Mouse (Mus musculus) kidney, postnatal 4 days (tissue): ENCODE measurements around the gene Rps11.

ENCODE experiments used
- DNase-seq, 2 experiments: peaks; one replicate each; pipeline ENCODE4 v3.0.0; 2021; ENCODE audit warnings: mixed read lengths in 2 of 2

Gene Rps11

DNA sequence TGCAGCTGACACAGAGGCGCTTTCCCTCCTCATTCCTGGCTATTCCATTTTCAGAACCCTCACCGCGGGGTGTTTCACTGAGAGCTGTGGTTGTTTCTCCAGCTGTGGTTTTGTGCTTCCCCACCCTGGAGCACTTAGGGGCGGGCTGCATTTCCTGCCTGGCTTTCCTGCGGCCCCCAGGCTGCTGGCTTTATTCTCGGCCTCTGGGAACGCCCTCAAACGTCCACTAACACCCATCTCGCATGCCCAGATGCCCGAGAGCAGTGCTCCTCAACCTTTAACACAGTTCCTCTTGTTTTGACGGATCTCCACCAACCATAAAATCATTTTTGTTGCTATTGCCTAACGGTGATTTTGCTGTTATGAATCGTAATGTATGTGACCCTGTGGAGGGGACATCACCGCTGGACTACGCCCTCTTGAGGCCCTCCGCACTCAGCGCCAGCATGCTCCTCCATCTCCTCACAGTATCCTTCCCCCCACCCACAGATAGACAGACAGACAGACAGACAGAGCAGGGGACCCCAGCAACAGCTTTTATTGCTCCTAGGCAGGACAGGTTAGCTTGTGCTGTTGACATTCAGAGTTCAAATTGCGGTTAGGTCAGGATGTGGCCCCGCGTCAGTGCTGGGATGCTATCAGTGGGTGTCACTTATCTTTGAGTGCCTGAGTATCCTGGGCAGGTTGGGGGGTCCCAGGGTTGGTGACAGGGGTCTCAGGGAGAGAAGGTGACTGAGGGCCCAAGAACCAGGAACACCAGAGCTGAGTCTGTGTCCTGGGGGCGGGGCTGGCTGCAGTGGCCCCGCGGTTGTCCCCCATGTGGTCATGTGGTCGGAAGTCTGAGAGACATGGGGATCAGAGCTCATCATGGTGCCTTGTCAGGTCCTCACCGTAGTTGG lies 41.6 kb downstream of the Rps11 start:
- peak; percentile 66 to 79 for DNase-seq

DNA sequence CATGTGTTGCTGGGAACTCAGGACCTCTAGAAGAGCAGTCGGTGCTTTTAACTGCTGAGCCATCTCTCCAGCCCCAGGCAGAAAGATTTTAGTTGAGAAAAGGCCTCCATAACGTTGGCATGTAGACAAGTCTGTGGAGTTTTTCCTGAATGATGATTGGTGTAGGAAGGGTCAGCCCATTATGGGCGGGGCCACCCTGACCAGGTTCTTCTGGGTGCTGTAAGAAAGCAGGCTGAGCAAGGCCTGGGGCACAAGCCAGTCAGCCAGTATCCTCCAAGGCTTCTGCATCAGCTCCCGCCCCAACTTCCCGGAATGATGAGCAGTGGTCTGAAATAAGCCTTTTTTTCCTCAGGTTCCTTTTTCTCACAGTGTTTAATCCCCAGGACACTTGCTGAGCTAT lies 43.2 kb downstream of the Rps11 start:
- no peak for DNase-seq

DNA sequence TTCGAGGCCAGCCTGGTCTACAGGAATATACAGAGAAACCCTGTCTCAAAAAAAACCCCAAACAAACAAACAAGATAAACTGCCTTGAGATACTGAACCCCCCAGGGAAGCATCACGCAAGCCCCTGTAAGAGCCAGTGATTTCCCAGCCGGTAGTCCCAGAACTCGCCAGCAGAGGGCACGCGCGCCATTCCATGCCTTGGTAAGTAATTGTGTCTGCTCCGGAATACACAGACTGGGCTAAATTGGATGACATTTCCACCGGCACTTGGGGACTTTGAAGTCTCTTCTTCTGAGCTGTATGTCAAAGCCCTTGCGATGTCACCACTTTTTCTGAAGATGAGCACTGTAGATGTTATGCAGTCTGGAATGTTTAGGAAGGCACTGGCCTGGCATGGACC lies 44.4 kb downstream of the Rps11 start:
- peak; percentile 94 to 96 for DNase-seq

DNA sequence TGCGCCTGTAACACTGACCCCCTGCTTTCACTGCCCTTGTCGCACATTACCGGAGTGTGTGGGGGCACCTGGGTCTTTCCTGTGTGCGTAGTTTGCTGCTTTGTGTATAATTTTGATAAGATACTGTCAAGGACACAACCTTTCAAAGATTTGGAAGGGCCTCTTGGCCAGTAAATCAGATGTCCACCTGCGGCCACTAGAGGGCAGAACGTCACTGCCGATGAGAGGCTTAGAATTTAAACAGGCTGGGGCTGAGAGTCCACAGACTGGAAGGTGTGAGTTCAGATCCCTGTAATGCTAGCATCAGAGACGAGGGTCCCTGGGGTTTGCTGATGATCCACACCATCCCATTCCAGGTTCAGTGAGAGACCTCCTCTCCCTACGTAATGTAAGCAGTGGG lies 45.7 kb downstream of the Rps11 start:
- peak; percentile 87 to 89 for DNase-seq

DNA sequence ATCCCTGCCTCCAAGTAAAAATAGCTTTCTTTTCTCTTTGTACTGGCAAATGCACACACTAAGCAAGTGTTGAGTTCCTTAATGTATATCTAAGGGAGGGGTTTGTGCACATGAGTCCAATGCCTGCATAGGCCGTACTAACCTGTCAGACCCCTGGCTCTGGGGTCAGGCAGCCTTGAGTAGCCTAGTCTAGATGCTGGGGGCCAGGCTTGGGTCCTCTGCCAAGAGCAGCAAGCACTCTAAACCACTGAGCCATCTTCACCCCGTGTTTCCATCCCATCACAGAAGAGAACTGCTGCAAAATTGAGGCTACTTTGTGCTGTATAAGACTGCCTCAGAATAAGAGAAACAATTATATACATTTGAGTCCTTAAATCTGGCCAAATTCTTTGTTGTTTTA lies 46.4 kb downstream of the Rps11 start:
- no peak for DNase-seq

DNA sequence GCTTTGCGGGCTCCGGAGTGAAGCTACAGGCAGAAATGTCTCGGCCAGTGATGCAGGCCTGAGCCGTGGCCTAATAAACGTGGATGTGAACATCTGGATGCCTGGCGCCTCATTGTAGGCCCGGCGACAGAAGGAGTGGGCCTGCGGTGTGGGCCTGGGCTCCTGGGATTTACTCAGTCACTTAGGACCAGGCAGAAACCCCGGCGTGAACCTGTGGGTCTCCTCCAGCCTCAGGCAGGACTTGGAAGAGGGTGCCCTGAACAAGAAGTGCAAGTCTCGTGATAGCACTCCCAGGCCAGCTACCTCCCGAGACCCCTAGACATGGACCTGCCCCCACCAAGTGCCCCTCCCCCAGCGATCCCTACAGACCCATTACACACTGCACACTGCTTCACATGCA lies 46.9 kb downstream of the Rps11 start:
- DNase-seq, result no peak

DNA sequence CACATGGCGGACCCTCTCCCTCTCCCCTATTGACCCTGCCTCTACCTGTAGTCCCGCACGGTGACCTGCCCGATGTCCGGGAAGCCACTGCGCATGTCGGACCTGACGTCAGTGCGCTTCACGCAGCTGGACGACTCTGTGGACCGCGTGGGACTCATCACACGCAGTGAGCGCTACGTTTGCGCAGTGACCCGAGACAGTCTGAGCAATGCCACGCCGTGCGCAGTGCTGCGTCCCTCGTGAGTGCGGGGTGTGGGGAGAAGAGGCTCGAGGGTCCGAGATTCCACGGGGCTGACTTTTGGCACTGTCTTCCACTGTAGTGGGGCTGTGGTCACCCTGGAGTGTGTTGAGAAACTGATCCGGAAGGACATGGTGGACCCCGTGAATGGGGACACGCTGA lies 47.7 kb downstream of the Rps11 start:
- no peak for DNase-seq

DNA sequence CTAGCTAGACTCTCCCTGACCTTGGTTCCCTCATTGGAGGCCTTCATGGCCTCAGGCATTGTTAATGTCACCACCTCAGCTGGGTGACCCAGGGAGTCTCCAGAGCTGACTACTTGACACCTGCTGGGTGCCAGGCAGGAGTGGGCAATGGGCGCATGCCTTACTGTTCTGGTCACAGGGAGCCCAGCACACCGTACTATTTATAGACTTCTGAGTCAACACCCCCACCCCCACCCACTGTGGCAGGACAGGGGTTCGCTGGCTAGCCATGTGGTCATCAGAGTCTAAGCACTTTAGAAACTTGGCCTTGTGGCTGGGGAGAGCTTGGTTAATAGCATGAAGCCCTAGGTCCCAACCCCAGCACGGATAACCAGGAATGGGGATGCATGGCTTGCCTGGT lies 48.8 kb downstream of the Rps11 start:
- peak in 1 of 2 experiments; percentile 34 for DNase-seq

DNA sequence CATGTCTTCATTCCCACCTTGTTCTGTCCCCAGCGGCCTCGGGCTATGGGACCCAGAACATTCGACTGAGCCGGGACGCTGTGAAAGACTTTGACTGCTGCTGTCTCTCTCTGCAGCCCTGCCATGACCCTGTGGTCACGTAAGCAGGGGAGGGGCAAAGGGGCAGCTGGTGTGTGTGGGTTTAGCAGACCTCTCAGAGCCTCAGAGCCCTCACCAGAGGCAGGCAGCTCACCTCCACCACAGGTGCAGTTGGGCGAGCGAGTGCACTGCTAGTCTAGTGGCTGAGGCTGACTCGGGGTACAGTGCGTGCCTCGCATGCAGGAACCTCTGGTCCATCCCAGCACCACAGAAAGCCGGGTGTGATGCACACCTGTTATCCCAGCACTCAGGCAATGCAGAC lies 50.3 kb downstream of the Rps11 start:
- DNase-seq, result no peak

DNA sequence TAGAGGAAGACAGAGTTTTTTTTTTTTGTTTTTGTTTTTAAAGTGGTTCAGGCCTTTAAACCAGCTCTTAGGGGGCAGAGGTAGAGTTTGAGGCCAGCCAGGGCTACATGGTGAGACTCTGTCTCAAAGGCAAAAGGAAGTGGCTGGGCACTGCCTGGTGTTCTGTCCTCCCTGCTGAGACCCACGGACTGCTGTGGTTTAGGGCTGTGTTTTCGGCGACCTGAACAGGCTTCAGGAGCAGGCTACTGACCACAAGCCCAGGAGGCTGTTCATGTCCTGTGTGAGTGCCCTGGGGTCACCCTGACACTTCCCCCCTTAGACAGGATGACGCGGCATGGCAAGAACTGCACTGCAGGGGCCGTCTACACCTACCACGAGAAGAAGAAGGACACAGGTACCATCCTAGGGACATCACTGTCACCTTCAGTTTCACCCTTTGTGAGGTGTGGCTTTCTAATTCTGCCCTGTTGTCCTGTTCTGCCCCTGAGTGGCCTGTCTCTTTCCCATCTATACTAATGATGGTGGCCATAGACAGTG lies 51.0 kb downstream of the Rps11 start:
- DNase-seq, result no peak
